Mouse (Mus musculus): ENCODE measurements around the gene Polr3h. TPM values are rescaled to one million over a fixed set of nuclear protein-coding genes. Genes with fewer than 3 reads are reported as not detected.

Polr3h gene
- polyA plus RNA-seq, 1 experiment from 2014 or later = 106 TPM

- Histone ChIP-seq H3K4me1 (replicated peaks) (peaks cover 35% of the 10 kb centered on the region), H3K9me3 (replicated peaks) (no peaks in the 10 kb centered on the region), H3K4me2 (no peak overlapping the region), H3K9ac (no peak overlapping the region), H3K27ac (ENCODE audit: poor library complexity, severe bottlenecking) (no peak overlapping the region), H3K27me3 (replicated peaks) (no peaks in the 10 kb centered on the region), H3K4me3 (no peak overlapping the region), H3K36me3 (no peaks in the 10 kb centered on the region)
- no peak for ATAC-seq (ENCODE audit: insufficient number of reproducible peaks, low FRiP score)
- 64% methylated on average over 5 of the region's 5 CpGs for WGBS
Measured at GRCm38 (mm10) chr15:81839634-81840033, 86.4 kb downstream of the Polr3h start.

- Histone ChIP-seq H3K4me1 (replicated peaks) (peaks cover 43% of the 10 kb centered on the region), H3K9ac (no peak overlapping the region), H3K4me3 (no peak overlapping the region), H3K4me2 (no peak overlapping the region), H3K27me3 (replicated peaks) (no peaks in the 10 kb centered on the region), H3K27ac (ENCODE audit: poor library complexity, severe bottlenecking) (no peak overlapping the region), H3K9me3 (replicated peaks) (no peaks in the 10 kb centered on the region), H3K36me3 (no peaks in the 10 kb centered on the region)
- ATAC-seq (ENCODE audit: insufficient number of reproducible peaks, low FRiP score) = no peak
- WGBS = 70% methylated on average over 14 of the region's 14 CpGs
Measured at GRCm38 (mm10) chr15:81838554-81839235, 87.3 kb downstream of the Polr3h start.

Other genes starting within 250 kb of the Polr3h start
- 0.75 and 0.82 TPM in 2 replicates for gene Chadl, start 229.0 kb downstream of the Polr3h start, polyA plus RNA-seq (2016; fragmentation: Nextera tagmentation; extraction: Ambion mirVana)
- 27.4 and 30.8 TPM in 2 replicates for gene Zc3h7b, start 181.2 kb downstream of the Polr3h start, polyA plus RNA-seq (2016; fragmentation: Nextera tagmentation; extraction: Ambion mirVana)
- gene Rangap1, start 180.7 kb downstream of the Polr3h start, polyA plus RNA-seq (2016; fragmentation: Nextera tagmentation; extraction: Ambion mirVana) = 102 and 106 TPM in 2 replicates
- gene Tef, start 123.8 kb downstream of the Polr3h start, polyA plus RNA-seq (2016; fragmentation: Nextera tagmentation; extraction: Ambion mirVana) = 26.0 and 27.8 TPM in 2 replicates
- gene Tob2, start 67.4 kb downstream of the Polr3h start, polyA plus RNA-seq (2016; fragmentation: Nextera tagmentation; extraction: Ambion mirVana) = 14.6 and 14.7 TPM in 2 replicates
- 88.9 and 89.3 TPM in 2 replicates for gene Phf5a, start 54.3 kb downstream of the Polr3h start, polyA plus RNA-seq (2016; fragmentation: Nextera tagmentation; extraction: Ambion mirVana)
- 497 and 519 TPM in 2 replicates for gene Aco2, start 53.9 kb downstream of the Polr3h start, polyA plus RNA-seq (2016; fragmentation: Nextera tagmentation; extraction: Ambion mirVana)
- 6.2 and 6.3 TPM in 2 replicates for gene Csdc2, start 10.5 kb upstream of the Polr3h start, polyA plus RNA-seq (2016; fragmentation: Nextera tagmentation; extraction: Ambion mirVana)
- gene Pmm1, start 34.7 kb upstream of the Polr3h start, polyA plus RNA-seq (2016; fragmentation: Nextera tagmentation; extraction: Ambion mirVana) = 17.7 and 19.6 TPM in 2 replicates
- not detected in 2 replicates for gene 1700029P11Rik, start 54.3 kb upstream of the Polr3h start, polyA plus RNA-seq (2016; fragmentation: Nextera tagmentation; extraction: Ambion mirVana)
- gene Xrcc6, start 61.6 kb upstream of the Polr3h start, polyA plus RNA-seq (2016; fragmentation: Nextera tagmentation; extraction: Ambion mirVana) = 68.7 and 80.2 TPM in 2 replicates
- gene Desi1, start 107.6 kb upstream of the Polr3h start, polyA plus RNA-seq (2016; fragmentation: Nextera tagmentation; extraction: Ambion mirVana) = 22.8 and 24.6 TPM in 2 replicates
- gene Snu13, start 121.4 kb upstream of the Polr3h start, polyA plus RNA-seq (2016; fragmentation: Nextera tagmentation; extraction: Ambion mirVana) = 150 and 157 TPM in 2 replicates
- not detected in 2 replicates for gene 4930407I10Rik, start 132.9 kb upstream of the Polr3h start, polyA plus RNA-seq (2016; fragmentation: Nextera tagmentation; extraction: Ambion mirVana)
- gene Mei1, start 143.8 kb upstream of the Polr3h start, polyA plus RNA-seq (2016; fragmentation: Nextera tagmentation; extraction: Ambion mirVana) = not detected in 2 replicates
- gene Ccdc134, start 201.7 kb upstream of the Polr3h start, polyA plus RNA-seq (2016; fragmentation: Nextera tagmentation; extraction: Ambion mirVana) = 8.7 and 11.1 TPM in 2 replicates
- gene Srebf2, start 220.9 kb upstream of the Polr3h start, polyA plus RNA-seq (2016; fragmentation: Nextera tagmentation; extraction: Ambion mirVana) = 110 and 118 TPM in 2 replicates

Measured in heart, embryonic 12.5 days (tissue).